Mouse (Mus musculus) heart, postnatal 4 days (tissue): Measurements from ENCODE around the gene Lhx4. TPM values are rescaled to one million over a fixed set of nuclear protein-coding genes. Genes with fewer than 3 reads are reported as not detected.
A peak's percentile ranks its signal among the peaks of the same experiment; 100 is the strongest.

Experiments used
- DNase-seq: peaks from one replicate; pipeline ENCODE4 v3.0.0; 2021
- total RNA-seq, 2 experiments: library from RNA; stranded (reverse); gene quantifications; 2 replicates each; pipeline ENCODE4 v1.2.3; 2021

Gene Lhx4
- total RNA-seq, 2 experiments from 2014 or later: not detected

DNA sequence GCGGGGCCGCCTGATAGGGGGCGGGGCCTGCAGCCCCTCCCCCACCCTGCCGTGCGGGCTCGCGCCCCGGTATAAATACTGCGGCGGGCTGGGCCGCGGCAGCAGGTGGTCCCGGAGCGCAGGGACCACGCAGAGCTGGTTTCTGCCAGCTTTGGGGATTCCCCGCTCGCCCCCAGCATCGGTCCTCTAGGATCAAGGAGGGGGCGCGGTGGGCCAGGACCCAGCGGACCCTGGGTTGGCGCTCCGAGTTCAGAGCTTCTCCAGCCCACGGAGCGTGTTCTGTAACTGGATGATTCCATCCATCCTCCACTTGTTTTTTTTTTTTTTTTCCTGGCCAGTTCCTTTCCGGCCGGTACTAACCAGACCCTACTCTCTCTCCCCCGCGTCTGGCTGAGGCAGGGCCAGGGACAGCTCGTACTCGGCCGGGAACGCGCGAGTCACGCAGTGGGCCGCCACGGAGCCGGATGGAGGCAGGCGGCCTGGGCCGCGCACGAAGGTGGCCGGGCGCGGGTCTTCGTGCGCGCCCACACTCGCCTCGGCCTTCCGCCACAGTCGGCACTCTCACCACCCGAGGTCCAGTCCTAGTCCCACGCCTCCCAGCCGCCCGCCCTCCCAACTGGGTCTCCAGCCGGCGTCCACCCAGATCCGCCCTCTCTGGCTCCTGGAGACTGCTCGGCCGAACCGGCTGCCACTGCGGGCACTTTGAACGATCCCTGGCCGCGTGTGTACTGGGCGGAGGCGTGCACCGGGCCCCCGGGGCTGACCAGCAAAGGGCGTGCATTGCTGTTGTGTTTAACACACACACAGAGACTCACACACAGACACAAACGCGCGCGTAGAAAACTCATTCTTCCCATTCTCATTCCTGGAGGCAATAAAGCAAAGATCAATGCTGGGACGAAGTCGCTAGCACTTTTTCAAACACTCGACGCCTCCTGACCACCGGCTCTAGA lies 8.8 kb downstream of the Lhx4 start:
- DNase-seq: peak; percentile 30

DNA sequence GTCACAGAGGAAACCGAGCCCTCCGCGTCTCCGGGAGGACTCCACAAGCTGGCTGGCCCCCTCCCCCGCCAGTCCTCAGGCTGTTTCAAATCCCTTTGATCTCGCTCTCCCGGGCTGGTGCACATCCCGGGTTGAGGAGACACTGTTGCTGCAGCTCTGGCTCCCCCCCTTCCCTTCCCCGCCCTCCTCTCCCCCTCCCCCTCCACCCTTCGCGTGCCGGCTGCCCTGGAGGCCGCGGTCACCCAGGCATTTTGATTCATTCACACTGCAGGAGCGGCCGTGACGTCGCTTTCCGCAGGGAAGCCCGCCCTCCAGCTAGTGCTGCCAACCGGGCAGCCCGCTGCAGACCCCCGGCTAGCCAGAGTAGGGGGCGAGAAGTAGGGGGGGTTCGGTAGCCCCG lies 9.5 kb downstream of the Lhx4 start:
- peak; percentile 16 for DNase-seq

DNA sequence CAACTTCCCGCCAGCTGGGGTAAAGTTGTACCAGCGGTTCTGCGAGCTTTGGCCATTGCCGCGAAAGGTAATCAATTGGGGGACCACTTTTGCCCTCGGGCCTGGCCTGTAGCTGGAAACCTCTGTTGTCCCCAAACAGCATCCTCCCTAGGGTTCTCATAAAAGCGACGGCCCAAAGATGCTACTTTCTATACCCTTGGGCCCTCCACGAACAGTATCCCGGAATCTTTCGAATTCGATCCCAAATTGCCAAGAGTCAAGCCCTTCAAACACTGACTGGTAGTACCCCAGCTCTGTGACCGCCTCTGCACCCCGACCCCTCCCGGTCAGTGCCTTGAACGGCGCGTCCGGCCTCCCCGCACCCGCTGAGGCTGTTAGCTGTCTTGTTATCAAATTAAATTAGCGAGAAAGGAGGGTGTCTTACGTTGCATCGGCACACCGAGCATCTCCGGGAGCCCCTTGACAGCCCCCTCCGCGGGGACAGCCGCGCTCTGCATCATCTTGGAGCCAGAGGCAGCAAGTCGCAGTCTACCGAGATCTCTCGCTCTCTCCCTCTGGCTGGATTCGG lies 10.0 kb downstream of the Lhx4 start:
- no peak for DNase-seq

DNA sequence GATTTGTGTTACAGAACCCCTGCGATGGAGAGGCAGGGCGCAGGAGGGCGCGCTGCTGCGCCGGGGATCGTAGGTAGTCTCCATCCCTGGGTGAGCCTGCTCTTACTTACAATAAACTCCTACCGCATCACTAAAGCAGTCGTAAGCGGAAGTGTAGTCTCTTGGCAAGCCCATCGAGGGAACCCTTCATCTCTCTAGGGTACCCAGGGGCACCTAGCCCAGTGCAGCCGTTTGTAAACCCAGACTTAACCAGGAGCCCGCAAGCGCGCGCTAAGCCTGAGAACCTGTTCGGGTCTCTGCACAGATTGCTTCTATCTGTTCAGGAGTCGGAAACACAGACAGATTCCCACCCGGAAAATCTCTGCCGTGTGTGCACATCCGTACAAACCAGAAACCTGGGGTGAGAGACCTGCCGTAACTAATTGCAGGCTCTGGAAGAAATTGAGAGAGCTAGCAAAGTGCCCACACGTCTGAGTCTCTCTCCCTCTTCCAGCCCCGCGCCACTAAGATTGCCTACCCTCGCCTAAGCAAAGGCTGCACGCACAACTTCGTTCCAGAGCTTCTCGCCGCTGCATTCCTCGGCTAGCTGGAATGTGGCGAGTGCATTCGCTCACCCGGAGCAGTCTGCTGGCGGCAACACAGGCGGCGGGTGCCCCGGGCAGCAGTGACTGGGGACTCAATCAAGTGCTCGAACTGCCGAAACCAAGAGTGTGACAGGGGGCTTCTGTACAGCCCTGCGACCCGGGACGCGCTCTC lies 10.7 kb downstream of the Lhx4 start:
- peak; percentile 46 for DNase-seq

DNA sequence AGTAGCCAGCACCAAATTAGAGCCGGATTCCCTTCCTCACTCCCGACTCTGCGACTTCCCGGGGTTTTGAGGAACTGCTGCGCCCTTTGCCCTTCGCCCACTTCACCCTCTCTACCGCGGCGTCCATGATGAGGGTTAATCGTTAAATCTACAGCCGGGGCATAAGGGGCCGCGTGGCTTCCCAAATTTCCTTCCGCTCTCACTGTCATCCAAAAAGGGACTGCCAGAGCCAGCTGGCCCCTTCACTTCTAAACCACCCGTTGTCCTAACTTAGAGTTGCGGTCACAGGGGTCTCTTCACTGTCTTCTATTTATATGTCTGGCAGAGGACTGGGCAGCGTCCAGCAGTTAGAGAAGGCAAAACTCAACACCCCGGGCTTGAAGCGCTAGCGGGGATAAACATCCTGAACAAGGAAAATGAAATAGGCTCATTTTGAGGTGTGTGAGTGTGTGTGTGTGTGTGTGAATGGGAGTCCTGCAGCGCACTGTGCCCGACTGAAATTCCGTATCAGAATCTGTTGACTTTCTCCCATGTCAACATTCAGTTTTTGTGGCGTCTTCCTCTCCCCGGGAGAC lies 13.6 kb downstream of the Lhx4 start:
- DNase-seq: no peak

DNA sequence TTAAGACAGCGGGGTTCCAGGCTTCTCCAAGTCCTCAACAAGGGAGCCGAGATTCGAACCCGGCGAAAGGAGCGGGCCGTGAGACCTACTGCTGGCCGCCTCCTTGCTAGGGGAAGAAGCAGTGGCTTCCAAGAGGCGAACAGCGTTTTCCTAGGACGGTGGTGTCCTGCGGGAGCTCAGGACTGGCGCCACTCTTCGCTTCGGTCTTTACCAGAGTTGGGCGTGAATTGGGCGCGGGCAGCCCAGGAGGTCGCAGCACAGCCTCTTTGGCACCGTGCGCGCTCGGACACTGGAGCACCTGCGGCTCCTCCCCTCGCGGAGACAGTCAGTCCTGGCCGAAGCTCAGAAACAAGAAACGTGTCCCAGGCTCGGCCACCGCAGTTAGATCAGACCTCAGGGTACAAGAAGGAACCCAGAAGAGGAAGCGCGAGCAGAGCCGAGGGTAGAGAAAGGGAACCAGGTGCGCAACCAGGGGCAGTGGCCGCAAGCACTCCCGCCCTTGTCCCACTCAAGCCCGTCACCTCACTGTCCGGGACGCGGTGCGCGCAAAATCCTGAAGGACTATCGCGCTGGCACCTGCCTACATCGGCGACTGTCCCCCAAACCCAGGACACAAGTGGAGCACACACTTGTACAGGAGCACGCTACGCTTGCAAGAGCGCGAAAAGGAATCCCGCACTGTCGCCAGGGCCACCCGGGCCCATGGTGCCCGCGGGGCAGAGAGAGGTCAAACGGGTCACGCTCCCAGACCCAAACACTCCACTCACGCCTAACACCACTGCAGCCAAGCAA lies 14.3 kb downstream of the Lhx4 start:
- DNase-seq: no peak

DNA sequence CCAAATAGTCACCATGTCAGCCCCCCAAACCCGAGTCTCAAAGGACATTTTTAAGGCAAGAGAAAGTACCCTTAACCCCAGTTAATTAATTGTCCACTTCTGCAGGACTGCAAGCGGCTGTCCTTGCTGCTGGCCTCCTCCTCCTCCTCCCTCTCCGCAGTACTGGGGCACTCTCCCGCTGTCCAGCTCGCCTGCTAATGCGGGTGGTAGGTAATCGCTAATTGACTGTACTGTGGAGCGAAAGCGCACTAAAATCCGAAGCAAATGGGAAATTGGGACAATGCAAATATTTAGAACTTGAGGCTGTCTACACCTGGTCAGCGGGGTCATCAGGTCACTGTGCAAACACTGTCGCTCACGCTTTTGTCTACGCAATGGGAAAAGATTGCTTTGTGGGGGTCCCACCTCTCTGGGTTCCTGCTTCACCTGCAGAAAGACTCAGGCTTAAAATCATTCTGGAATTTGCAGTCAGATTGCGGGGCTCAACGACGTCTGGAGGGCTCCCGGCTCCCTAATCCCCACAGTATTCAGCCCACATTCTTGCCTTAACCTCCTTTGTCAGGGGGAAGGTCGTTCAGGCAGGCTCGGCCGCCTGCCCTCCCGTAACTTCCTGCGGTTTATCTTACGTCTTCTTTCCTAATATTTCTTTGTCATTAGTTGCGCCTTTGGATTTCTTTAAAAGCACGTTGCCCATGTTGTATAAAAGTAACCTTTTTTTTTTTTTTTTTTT lies 15.2 kb downstream of the Lhx4 start:
- no peak for DNase-seq

DNA sequence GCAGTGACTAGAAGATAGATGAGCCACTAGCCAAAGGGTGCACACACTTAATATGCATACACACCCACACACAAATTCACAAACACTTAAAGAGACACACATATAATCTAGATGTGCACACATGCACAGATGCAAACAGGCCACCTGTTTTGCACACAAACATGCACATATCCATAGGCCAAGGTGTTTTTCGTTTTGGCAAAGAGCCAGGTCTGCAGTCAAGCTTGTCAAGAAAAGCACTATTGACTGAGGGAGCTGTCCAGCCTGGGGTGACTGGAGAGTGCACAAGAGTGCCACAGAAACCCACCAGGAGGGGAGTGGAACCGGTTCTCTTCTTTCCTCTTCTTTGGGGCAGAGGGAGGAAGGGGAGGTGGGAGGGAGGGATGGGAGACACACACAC lies 20.3 kb downstream of the Lhx4 start:
- DNase-seq: no peak

DNA sequence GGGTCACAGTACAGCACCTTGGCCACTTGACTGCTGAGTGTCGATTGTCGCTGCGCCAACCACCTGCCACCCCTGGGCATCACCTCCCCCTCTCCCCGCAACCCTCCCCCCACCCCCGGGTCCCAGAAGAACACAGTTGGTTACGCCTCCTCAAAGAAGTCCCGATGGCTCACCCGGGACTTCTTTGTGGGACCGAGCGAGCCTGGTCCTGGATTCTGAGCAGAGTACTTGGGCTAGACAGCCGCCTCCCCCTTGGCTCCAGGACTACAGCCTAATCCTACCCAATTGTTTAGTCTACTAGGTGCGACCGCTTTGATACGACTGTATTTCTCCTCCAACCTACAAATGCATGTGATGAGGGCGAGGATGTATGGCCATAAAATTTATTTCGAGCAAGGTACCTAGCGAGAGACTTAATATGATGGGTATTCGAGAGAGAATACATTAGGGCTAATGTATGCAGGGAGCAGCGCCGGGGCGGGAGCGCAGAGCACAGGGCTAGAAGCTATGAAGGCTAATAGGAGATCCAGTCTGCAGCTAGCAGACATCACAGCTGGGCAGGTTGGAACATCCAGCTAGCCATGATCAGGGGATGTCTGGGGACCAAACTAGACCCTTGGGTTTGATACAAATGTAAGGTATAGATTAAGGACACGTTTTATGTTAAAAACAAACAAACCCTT lies 22.2 kb downstream of the Lhx4 start:
- no peak for DNase-seq

DNA sequence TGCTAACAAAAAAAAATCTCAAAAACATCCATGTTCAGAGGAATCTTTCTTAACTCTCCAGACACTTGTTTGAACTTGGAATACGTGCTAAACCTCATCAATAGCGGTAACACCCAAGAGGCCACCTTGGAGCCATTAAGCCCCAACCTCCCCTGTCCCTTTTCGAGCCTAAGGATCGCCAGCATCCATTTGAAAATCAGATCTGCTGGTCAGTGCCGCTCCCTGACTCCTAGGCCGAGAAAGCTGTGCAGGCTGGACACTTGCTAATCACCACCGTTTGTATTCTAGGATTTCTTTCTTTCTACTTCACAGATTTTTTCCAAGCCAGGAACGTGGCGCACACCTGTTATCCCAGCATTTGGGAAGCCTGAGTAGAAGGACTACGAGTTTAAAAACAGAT lies 23.7 kb downstream of the Lhx4 start:
- no peak for DNase-seq

DNA sequence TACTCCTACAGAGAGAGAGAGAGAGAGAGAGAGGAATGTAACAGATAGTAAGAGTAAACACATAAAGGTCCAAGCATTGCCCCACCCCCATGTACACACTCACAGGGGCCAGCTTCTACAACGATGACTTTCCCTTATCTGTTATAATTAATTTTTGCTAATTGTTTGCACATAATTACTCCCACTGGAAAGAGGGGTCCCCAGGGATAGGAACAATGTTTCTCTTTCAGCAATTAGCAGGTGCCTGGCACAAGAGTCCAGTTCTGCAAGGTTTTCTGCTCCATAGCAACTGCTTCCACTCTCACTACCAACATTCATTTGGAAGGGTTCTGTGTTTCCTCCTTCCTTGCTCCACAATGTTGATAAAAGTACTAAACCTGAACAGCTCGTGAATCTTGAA lies 25.6 kb downstream of the Lhx4 start:
- no peak for DNase-seq

DNA sequence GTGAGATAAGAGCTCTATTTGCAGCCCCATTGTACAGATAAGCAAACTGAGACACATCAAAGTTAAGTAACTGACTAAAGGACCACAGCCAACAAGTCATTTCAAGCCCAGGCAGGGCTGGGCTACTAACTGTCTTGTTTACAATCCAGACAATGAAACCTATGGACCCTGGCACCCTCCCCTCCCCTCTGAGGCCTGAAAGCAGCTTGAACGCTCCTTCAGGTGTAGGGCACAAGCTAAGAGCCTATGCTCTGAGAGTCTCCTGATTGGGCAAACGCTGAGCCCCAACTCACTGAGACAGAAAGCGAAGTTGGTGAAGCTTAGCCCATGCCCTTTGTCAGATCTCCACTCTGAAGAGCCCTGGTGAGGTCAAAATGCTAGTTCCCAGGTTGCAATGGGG lies 27.2 kb downstream of the Lhx4 start:
- DNase-seq: no peak

DNA sequence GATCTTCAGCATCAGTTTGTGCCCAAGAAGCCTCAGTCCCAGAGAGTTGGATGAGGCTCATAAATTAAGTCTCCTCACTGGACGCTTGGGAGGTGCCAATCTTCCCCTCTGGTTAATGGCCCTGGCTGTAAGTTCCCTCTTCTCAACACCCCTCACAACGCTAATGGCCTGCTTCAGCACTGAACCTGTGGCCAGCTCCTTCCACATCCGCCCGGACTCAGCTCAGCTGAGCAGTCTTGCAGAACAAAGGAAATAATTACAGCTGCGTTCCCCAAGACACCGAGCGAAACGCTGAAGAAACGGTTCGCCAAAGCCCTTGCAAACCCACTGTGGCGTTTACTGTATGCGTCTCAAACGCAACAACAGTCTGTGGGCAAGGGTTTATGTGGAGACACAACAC lies 29.3 kb downstream of the Lhx4 start:
- DNase-seq: peak; percentile 75

DNA sequence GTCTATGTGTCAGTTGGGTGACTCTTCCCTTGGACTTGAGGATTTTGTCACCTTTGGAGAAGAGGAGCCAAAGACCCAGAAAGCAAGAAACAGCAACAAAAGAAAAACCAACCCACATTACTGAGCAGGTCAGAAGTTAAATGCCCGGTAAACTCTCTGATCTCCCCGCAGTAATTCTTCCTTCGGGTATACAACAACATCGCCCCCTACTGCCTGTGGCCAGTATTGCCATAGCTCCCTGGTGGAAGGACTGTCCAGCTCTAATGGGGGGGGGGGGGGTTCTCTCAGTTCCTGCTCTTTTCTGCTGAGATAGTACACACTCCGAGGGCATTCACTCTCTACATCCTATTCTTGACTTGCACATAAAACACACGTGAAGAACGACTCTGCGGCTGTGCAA lies 30.0 kb downstream of the Lhx4 start:
- DNase-seq: peak; percentile 68

DNA sequence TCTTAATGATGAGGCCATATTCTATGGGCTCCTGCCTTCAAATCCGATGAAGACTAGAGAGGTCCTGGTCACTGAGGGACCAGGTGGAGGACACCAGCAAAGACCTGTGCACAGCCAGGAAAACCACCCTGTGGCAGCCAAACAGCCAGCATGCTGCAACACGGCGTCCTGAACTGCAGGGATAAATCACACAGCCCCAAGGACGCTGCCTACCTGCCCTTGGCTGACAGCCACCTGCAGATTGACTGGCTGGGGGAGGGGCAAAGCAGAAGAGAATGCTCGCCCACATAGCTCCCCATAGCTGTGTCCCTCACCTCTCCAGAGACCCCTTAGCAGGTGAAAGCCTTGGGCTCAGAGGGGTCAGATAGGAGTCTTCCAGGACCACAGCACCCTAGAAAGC lies 31.5 kb downstream of the Lhx4 start:
- DNase-seq: no peak

DNA sequence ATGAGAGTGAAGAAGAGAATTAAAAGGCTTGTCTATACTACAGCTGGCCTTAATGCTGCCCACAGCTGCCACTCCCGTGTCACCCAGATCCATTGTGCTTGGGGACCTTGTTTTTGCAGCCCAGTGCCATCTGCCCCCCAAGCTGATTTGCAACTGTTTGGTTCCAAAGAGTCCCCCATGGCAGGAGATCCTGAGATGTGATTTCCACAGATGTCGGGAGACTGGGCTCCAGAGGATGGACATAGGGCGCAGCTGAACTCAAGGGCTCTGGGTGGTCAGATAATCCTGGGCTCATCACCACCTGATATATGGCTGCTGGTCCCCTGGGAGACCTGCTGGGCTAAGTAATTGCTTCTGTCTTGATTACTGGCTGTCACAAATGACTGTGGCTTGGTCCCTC lies 32.6 kb downstream of the Lhx4 start:
- DNase-seq: no peak

DNA sequence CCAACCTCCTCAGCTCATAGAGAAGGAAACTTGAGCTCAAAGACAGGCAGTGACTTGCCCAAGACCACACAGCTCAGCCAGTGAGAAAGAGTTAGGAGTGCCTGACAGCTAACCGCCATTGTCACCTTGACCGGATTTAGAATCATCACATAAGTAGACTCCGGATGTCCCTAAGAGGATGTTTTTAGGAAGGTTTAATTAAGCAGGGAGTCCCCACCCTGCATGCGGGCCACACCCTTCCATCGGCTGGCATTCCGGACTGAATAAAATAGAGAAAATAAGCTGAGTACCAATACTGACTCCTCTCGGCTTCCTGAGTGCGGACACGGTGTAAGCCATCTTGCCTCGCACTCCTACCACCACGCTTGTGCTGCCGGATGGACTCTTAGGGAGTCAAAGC lies 34.2 kb downstream of the Lhx4 start:
- DNase-seq: no peak

DNA sequence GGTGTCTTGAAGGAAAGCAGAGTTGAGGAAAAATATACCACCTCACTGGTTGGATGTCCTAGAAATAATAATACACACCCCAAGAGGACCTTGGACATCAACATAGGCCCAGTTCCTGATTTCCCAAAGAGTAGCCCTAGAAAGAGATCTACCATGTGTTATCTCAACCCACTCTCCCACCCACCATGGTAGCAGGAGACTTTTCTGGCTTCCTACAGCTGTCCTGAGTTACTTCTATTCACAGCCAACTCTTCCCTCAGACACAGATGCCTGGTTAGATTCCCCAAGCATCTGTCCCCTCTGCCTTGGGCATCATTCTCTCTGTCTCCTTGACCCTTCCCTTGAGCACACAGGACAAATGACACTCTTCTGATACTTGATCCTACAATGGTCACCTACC lies 36.1 kb downstream of the Lhx4 start:
- DNase-seq: no peak

DNA sequence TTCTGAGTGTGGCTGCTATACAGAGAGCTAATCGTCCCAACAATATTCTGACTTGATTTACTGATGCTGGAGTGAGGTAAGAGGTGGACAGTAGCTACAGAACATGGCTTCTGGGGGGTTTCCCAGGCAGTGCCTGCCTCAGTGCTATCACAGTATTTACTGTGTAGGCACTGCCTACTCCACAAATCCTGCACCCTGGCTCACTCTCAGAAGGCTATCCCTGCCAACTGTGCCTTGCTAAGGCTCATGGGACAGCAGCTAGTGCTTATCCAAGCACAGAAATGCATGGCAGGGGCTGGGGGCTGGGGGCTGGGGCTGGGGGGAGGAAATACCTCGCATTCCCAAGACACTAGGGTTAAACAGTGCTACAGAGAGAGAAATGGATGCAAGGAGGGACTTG lies 38.2 kb downstream of the Lhx4 start:
- DNase-seq: no peak

DNA sequence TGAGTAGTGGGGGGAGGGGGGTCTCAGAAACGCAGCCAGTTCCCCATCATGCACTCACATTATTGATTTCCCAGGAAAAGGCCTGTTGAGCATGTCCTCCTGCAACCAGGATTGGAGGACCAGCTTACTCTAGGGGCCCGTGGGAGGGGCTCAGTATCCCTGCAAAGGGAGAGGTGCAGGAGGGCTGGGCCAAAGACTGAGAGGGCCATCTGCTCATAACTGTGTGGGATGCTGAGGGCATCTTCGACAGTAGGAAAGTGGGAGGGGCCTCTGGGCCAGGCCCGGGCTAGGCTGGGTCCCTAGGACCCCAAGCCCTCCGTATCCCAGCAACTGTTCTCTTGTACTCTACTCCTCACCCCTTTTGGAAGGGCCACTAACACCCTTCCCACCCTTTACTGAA lies 47.3 kb downstream of the Lhx4 start:
- DNase-seq: no peak

DNA sequence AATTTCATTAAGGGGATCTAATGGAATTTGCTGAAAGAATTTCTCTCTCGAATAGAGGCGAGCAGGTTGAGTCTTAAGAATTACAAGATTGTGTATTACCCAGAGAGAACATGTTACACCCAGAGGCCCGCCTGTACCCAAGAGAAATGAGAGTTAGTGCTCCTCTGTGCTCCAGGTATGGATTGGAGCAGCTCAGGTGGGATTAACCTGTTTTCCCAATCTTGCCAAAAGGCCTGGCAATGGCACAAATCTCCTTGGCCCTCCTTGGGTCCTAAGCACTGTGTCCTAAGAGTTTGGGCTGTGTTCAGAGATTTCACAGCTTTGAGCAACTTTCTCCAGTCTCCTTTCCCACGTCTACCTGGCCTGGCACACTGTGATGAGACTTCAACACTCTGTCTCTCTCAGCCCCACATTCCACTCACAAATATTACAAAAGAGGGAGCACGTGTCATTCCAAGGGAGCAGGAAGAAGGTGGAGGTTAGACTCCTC lies 48.2 kb downstream of the Lhx4 start:
- DNase-seq: no peak
